In genomic region chr2:158229503-158229892, GRCm38 (mm10) we compare ENCODE assay signal across 9 mouse cellular contexts. TPM values are rescaled to one million over a fixed set of nuclear protein-coding genes. Genes with fewer than 3 reads are reported as not detected.
DNase-seq lines count a peak whose midpoint lies in the region; ATAC-seq and TF ChIP-seq lines count a peak whose summit lies in the region.
"Had no signal": no experiment of that assay in that cellular context is flagged by ENCODE, and none has a peak within 500 bp of the region (broad histone marks: within the 10 kb centered on the region; RNA-seq: fewer than 3 reads in every experiment).

No protein-coding gene starts in this region.

- H3K4me3 ChIP-seq in heart, adult 2 months: peak overlapping the region; percentile 39
- peak overlapping the region in 1 of 3 experiments; percentile 14 for H3K4me3 ChIP-seq in CH12.LX (replicated peaks in 1 of 3; ENCODE audit: low read depth in 2 of 3, low read length in 2 of 3, poor library complexity in 1 of 3)
- H3K4me3 ChIP-seq in forebrain, postnatal 0 days (ENCODE audit: low read depth, low read length): peak overlapping the region; percentile 46
- H3K4me3 ChIP-seq in liver, embryonic 14.5 days (ENCODE audit: insufficient read depth in 1 of 2, low read depth in 2 of 2, low read length in 2 of 2): peak overlapping the region; percentile 3 to 32; a peak in 1 of 4 replicates

- peak overlapping the region; percentile 52 for H3K4me2 ChIP-seq in CH12.LX (ENCODE audit: insufficient read depth, low read depth, poor library complexity, severe bottlenecking)
- peak overlapping the region; percentile 95 for H3K4me2 ChIP-seq in forebrain, postnatal 0 days (ENCODE audit: low read depth)
- peak overlapping the region; percentile 35 for H3K4me2 ChIP-seq in liver, embryonic 14.5 days (ENCODE audit: low read depth)

- peak; percentile 5; the same call in 1 of the 2 replicates for ATAC-seq in forebrain, postnatal 0 days
- no peak for ATAC-seq in liver, embryonic 14.5 days (ENCODE audit: insufficient read depth)

- H3K9me3 ChIP-seq in CH12.LX (replicated peaks; ENCODE audit: low read length): peaks cover 8% of the 10 kb centered on the region
- H3K9me3 ChIP-seq in forebrain, postnatal 0 days (ENCODE audit: low read length): no peaks in the 10 kb centered on the region
- no peaks in the 10 kb centered on the region for H3K9me3 ChIP-seq in liver, embryonic 14.5 days (ENCODE audit: control insufficient read depth, low read length)

- no peaks in the 10 kb centered on the region for H3K27me3 ChIP-seq in heart, adult 2 months (ENCODE audit: control insufficient read depth, insufficient read depth, low read length)
- peaks cover 5% of the 10 kb centered on the region for H3K27me3 ChIP-seq in CH12.LX (replicated peaks)
- H3K27me3 ChIP-seq in forebrain, postnatal 0 days (ENCODE audit: insufficient read depth, low read length): no peaks in the 10 kb centered on the region
- H3K27me3 ChIP-seq in liver, embryonic 14.5 days (ENCODE audit: control insufficient read depth, insufficient read depth, low read length): peaks cover 6% of the 10 kb centered on the region

- dilution Hi-C loops in CH12.LX (cut with MboI; ENCODE audit: extremely low pct_ligation_motif_present, extremely low pct_unique_long_range_greater_than_20kb, low sequenced_read_pairs): no loop called here

- no peak for TF ChIP-seq CTCF in heart, adult 2 months (IDR thresholded peaks at IDR 0.05)
- TF ChIP-seq CTCF in CH12.LX (conservative IDR thresholded peaks at IDR 0.05 in 1 of 2, IDR thresholded peaks at IDR 0.05 in 1 of 2; ENCODE audit: low read depth in 2 of 2, low read length in 2 of 2): no peak
- no peak for TF ChIP-seq CTCF in forebrain, postnatal 0 days (IDR thresholded peaks at IDR 0.05; ENCODE audit: low read depth)
- no peak for TF ChIP-seq CTCF in liver, embryonic 14.5 days (IDR thresholded peaks at IDR 0.05; ENCODE audit: low read depth)

- 0 out of 2 replicates have a peak, but pooled peaks cover 2% of the 10 kb centered on the region for H3K4me1 ChIP-seq in heart, adult 2 months (ENCODE audit: control insufficient read depth, insufficient read depth, low read length)
- peaks cover 13 to 55% of the 10 kb centered on the region in 2 experiments for H3K4me1 ChIP-seq in CH12.LX (ENCODE audit: control insufficient read depth in 1 of 2, insufficient read depth in 2 of 2)
- peaks cover 5% of the 10 kb centered on the region; the same call in 1 of the 2 replicates for H3K4me1 ChIP-seq in forebrain, postnatal 0 days (ENCODE audit: insufficient read depth)
- H3K4me1 ChIP-seq in liver, embryonic 14.5 days (replicated peaks; ENCODE audit: control insufficient read depth in 2 of 2, insufficient read depth in 2 of 2, low read length in 1 of 2): no peaks in the 10 kb centered on the region; a peak in 1 of 4 replicates

- 35% methylated on average over 7 of the region's 7 CpGs for WGBS in heart, adult 2 months
- WGBS in forebrain, postnatal 0 days: 18% methylated on average over 7 of the region's 7 CpGs
- WGBS in liver, embryonic 14.5 days (ENCODE audit: insufficient replicate concordance): 24% methylated on average over 7 of the region's 7 CpGs

- H3K9ac ChIP-seq in heart, adult 2 months (ENCODE audit: low read depth, low read length): peak overlapping the region; percentile 79
- no peak overlapping the region for H3K9ac ChIP-seq in CH12.LX (ENCODE audit: insufficient read depth, low read depth)
- H3K9ac ChIP-seq in forebrain, postnatal 0 days: peak overlapping the region; percentile 64
- no peak overlapping the region for H3K9ac ChIP-seq in liver, embryonic 14.5 days (replicated peaks)

- in situ Hi-C loops in CH12.LX (cut with MboI; ENCODE audit: low pct_ligation_motif_present, low pct_unique_long_range_greater_than_20kb, low sequenced_read_pairs): no loop called here

- no peak for TF ChIP-seq RAD21 in CH12.LX (IDR thresholded peaks at IDR 0.05; ENCODE audit: low read depth, low read length)

- H3K36me3 ChIP-seq in heart, adult 2 months (ENCODE audit: control insufficient read depth, insufficient read depth, low read length): no peaks in the 10 kb centered on the region
- no peaks in the 10 kb centered on the region for H3K36me3 ChIP-seq in CH12.LX (replicated peaks in 1 of 2; ENCODE audit: control insufficient read depth in 1 of 2, insufficient read depth in 1 of 2, low read length in 1 of 2)
- no peaks in the 10 kb centered on the region for H3K36me3 ChIP-seq in forebrain, postnatal 0 days (ENCODE audit: insufficient read depth)
- no peaks in the 10 kb centered on the region for H3K36me3 ChIP-seq in liver, embryonic 14.5 days (replicated peaks; ENCODE audit: control insufficient read depth, insufficient read depth, low read depth)

- no peaks in the 10 kb centered on the region for H3K79me2 ChIP-seq in heart, adult 2 months (replicated peaks; ENCODE audit: control insufficient read depth, insufficient read depth, low read length)
- H3K79me2 ChIP-seq in CH12.LX (replicated peaks; ENCODE audit: control insufficient read depth, extremely low read depth, insufficient read depth, poor library complexity, severe bottlenecking): no peaks in the 10 kb centered on the region

- DNase-seq in heart, adult 2 months: no peak
- no peak for DNase-seq in heart, postnatal 25 days (ENCODE audit: low spot score)
- no peak for DNase-seq in CH12.LX (ENCODE audit: extremely low read depth)
- no peak for DNase-seq in forebrain, postnatal 0 days
- DNase-seq in liver, embryonic 14.5 days (ENCODE audit: low read depth in 3 of 3, low spot score in 3 of 3): no peak
- no peak for DNase-seq in thymus, postnatal 0 days (ENCODE audit: low spot score)
- no peak for DNase-seq in spleen, postnatal 4 days (ENCODE audit: low spot score in 2 of 2)
- DNase-seq in retina, embryonic 14.5 days (ENCODE audit: low spot score): no peak

- TF ChIP-seq EP300 in heart, adult 2 months (IDR thresholded peaks at IDR 0.05; ENCODE audit: insufficient read depth, low read depth, low read length): no peak
- no peak for TF ChIP-seq EP300 in CH12.LX (IDR thresholded peaks at IDR 0.05; ENCODE audit: low read length)
- TF ChIP-seq EP300 in liver, embryonic 14.5 days (IDR thresholded peaks at IDR 0.05; ENCODE audit: low read depth): no peak

- H3K27ac ChIP-seq in heart, adult 2 months: peak overlapping the region; percentile 75
- H3K27ac ChIP-seq in CH12.LX (ENCODE audit: insufficient read depth, low read depth): no peak overlapping the region
- peak overlapping the region; percentile 71 for H3K27ac ChIP-seq in forebrain, postnatal 0 days (ENCODE audit: low read depth, low read length)
- no peak overlapping the region for H3K27ac ChIP-seq in liver, embryonic 14.5 days

- TF ChIP-seq POLR2A in heart, adult 2 months (IDR thresholded peaks at IDR 0.05; ENCODE audit: insufficient read depth, low read depth, low read length): no peak
- TF ChIP-seq POLR2A in CH12.LX (IDR thresholded peaks at IDR 0.05; ENCODE audit: low read depth, low read length): no peak

- intact Hi-C loops in heart, adult 2 months (cut with DNase I): no loop called here
- intact Hi-C loops in heart, postnatal 25 days (cut with DNase I): no loop called here

TF ChIP-seq in CH12.LX, 34 proteins besides CTCF, POLR2A, EP300 and RAD21:
- TF ChIP-seq ELF1 (IDR thresholded peaks at IDR 0.05; ENCODE audit: low read depth, low read length) (no peak), ZC3H11A (IDR thresholded peaks at IDR 0.05; ENCODE audit: low read depth, low read length) (no peak), ZMIZ1 (IDR thresholded peaks at IDR 0.05; ENCODE audit: low read depth, low read length) (no peak), BHLHE40 (IDR thresholded peaks at IDR 0.05; ENCODE audit: low read depth, low read length) (no peak), TCF12 (IDR thresholded peaks at IDR 0.05; ENCODE audit: low read depth, low read length) (no peak), NRF1 (IDR thresholded peaks at IDR 0.05; ENCODE audit: low read depth, low read length) (no peak), SIN3A (IDR thresholded peaks at IDR 0.05; ENCODE audit: low read length) (no peak), USF1 (IDR thresholded peaks at IDR 0.05; ENCODE audit: low read depth, low read length) (no peak), MAFK (IDR thresholded peaks at IDR 0.05; ENCODE audit: insufficient replicate concordance, low read length) (no peak), RCOR1 (conservative IDR thresholded peaks at IDR 0.05; ENCODE audit: low read depth, low read length) (no peak), MAX (IDR thresholded peaks at IDR 0.05; ENCODE audit: low read length) (no peak), CHD2 (IDR thresholded peaks at IDR 0.05; ENCODE audit: low read length) (no peak)

RNA-seq across cellular contexts. Expression of gene D630003M21Rik, which starts 0.5 kb away (rescaled TPM):
- 1 to 10 TPM; 4.6 to 6.7 TPM for total RNA-seq in heart, adult 2 months (2021)
- 6.6 and 9.7 TPM in 2 replicates for polyA plus RNA-seq in heart, adult 2 months (2012; rRNA removed)
- 1 to 10 TPM; 6.3 to 8.0 TPM for total RNA-seq in heart, postnatal 25 days (2021)
- total RNA-seq in CH12.LX (2012; rRNA removed) (0.29 and 0.93 TPM in 2 replicates), CH12.LX (2014; rRNA removed) (1.1 and 1.4 TPM in 2 replicates)
- polyA plus RNA-seq in CH12.LX (2012; ENCODE audit: insufficient read length, low read depth): 0.20 and 0.23 TPM in 2 replicates
- total RNA-seq in forebrain, postnatal 0 days (2014; rRNA removed): 5.4 and 6.6 TPM in 2 replicates
- polyA plus RNA-seq in forebrain, postnatal 0 days (2015; fragmentation: Nextera tagmentation; extraction: Ambion mirVana): 1.6 and 1.9 TPM in 2 replicates
- 0.33 and 0.34 TPM in 2 replicates for polyA plus RNA-seq in liver, embryonic 14.5 days (2012; rRNA removed)
- polyA plus RNA-seq in liver, embryonic 14.5 days (2014; fragmentation: Nextera tagmentation; extraction: Ambion mirVana): 0.24 and 0.52 TPM in 2 replicates
- 0.35 and 0.47 TPM in 2 replicates for polyA plus RNA-seq in thymus, postnatal 0 days (2015; fragmentation: Nextera tagmentation; extraction: Ambion mirVana)

RNA-seq across cellular contexts. Expression of gene Bpi, which starts 28.4 kb away (rescaled TPM):
- under 1 TPM in 1 of 2 experiments, not detected in 1; 0.13 TPM for total RNA-seq in heart, adult 2 months (2021)
- polyA plus RNA-seq in heart, adult 2 months (2012; rRNA removed): not detected in 2 replicates
- not detected for total RNA-seq in heart, postnatal 25 days (2021)
- total RNA-seq in CH12.LX (2012; rRNA removed) (0.17 and 0.21 TPM in 2 replicates), CH12.LX (2014; rRNA removed) (0.46 and 0.81 TPM in 2 replicates)
- polyA plus RNA-seq in CH12.LX (2012; ENCODE audit: insufficient read length, low read depth): 0.14 and 0.51 TPM in 2 replicates
- not detected in 2 replicates for total RNA-seq in forebrain, postnatal 0 days (2014; rRNA removed)
- not detected in 2 replicates for polyA plus RNA-seq in forebrain, postnatal 0 days (2015; fragmentation: Nextera tagmentation; extraction: Ambion mirVana)
- polyA plus RNA-seq in liver, embryonic 14.5 days (2012; rRNA removed): not detected in 2 replicates
- not detected in 2 replicates for polyA plus RNA-seq in liver, embryonic 14.5 days (2014; fragmentation: Nextera tagmentation; extraction: Ambion mirVana)
- 0.08 TPM in 1 of 2 replicates, not detected in the other for polyA plus RNA-seq in thymus, postnatal 0 days (2015; fragmentation: Nextera tagmentation; extraction: Ambion mirVana)
- total RNA-seq: adrenal gland, adult 18-20 months had no signal

Comparison
In these comparisons a context has a peak if more than half of its experiments do, and no peak if none do; other contexts are left out.
1. H3K27ac ChIP-seq: peak in heart, adult 2 months (single experiment) and forebrain, postnatal 0 days (single experiment); none in CH12.LX (single experiment) and liver, embryonic 14.5 days (single experiment).
2. H3K9ac ChIP-seq: peak in heart, adult 2 months (single experiment) and forebrain, postnatal 0 days (single experiment); none in CH12.LX (single experiment) and liver, embryonic 14.5 days (single experiment).
3. H3K4me2 ChIP-seq: peak in every context shown above with its lines; median percentile 95 in forebrain, postnatal 0 days; 52 in CH12.LX; 35 in liver, embryonic 14.5 days.